Mouse (Mus musculus) liver, postnatal 0 days (tissue): ENCODE results near the gene Gbp2b.

Source experiments
- CTCF ChIP-seq: sonication (generic); IDR thresholded peaks from 2 replicates; pipeline ENCODE4 v1.5.1; 2016; ENCODE audit warnings: antibody characterized with exemption, low read depth
- EP300 ChIP-seq: IDR thresholded peaks from 2 replicates; pipeline ENCODE4 v1.6.1; 2016; ENCODE audit warnings: antibody characterized with exemption, low read depth, mild to moderate bottlenecking

GRCm38 (mm10) chr3:142546690-142547089 is 48.0 kb upstream of the Gbp2b start:
- TF ChIP-seq EP300 (no peak), CTCF (no peak)
